Mouse (Mus musculus): Measurements from ENCODE around the gene Olig3. TPM values are rescaled to one million over a fixed set of nuclear protein-coding genes. Genes with fewer than 3 reads are reported as not detected.

Olig3 gene
- polyA plus RNA-seq, 1 experiment, result not detected

GRCm38 (mm10) chr10:19362861-19363260 lies 6.5 kb downstream of the Olig3 start:
- Histone ChIP-seq H3K27ac (ENCODE audit: insufficient read depth, low read length) (no peak overlapping the region), H3K9ac (ENCODE audit: low read depth, poor library complexity, severe bottlenecking) (no peak overlapping the region), H3K9me3 (replicated peaks; ENCODE audit: control insufficient read depth, insufficient read depth, low read length, poor library complexity, severe bottlenecking) (no peaks in the 10 kb centered on the region), H3K27me3 (ENCODE audit: control insufficient read depth, insufficient read depth, low read length, poor library complexity, severe bottlenecking) (peaks cover 12% of the 10 kb centered on the region), H3K4me3 (ENCODE audit: low read depth, low read length) (no peak overlapping the region), H3K4me1 (ENCODE audit: control insufficient read depth, insufficient read depth, low read length) (no peaks in the 10 kb centered on the region), H3K36me3 (ENCODE audit: control insufficient read depth, insufficient read depth, low read length, poor library complexity, severe bottlenecking) (no peaks in the 10 kb centered on the region)
- TF ChIP-seq POLR2A (IDR thresholded peaks at IDR 0.05; ENCODE audit: insufficient read depth, low read length), result no peak
- TF ChIP-seq EP300 (IDR thresholded peaks at IDR 0.05; ENCODE audit: insufficient read depth, low read depth, low read length), result no peak
- no peak for TF ChIP-seq CTCF (IDR thresholded peaks at IDR 0.05; ENCODE audit: low read depth, low read length)

- no peaks in the 10 kb centered on the region for H3K4me1 ChIP-seq (ENCODE audit: control insufficient read depth, insufficient read depth, low read length)
- TF ChIP-seq EP300 (IDR thresholded peaks at IDR 0.05; ENCODE audit: insufficient read depth, low read depth, low read length) (no peak), CTCF (IDR thresholded peaks at IDR 0.05; ENCODE audit: low read depth, low read length) (no peak), POLR2A (IDR thresholded peaks at IDR 0.05; ENCODE audit: insufficient read depth, low read length) (no peak)
- H3K9ac ChIP-seq (ENCODE audit: low read depth, poor library complexity, severe bottlenecking), result no peak overlapping the region
- H3K36me3 ChIP-seq (ENCODE audit: control insufficient read depth, insufficient read depth, low read length, poor library complexity, severe bottlenecking), result no peaks in the 10 kb centered on the region
- H3K27me3 ChIP-seq (ENCODE audit: control insufficient read depth, insufficient read depth, low read length, poor library complexity, severe bottlenecking), result peaks cover 12% of the 10 kb centered on the region
- no peak overlapping the region for H3K4me3 ChIP-seq (ENCODE audit: low read depth, low read length)
- H3K27ac ChIP-seq (ENCODE audit: insufficient read depth, low read length), result no peak overlapping the region
- no peaks in the 10 kb centered on the region for H3K9me3 ChIP-seq (replicated peaks; ENCODE audit: control insufficient read depth, insufficient read depth, low read length, poor library complexity, severe bottlenecking)
These were observed 7.0 kb downstream of the Olig3 start for GRCm38 (mm10) chr10:19363365-19363764.

GRCm38 (mm10) chr10:19369143-19369542 lies 12.8 kb downstream of the Olig3 start:
- H3K9ac ChIP-seq (ENCODE audit: low read depth, poor library complexity, severe bottlenecking), result no peak overlapping the region
- TF ChIP-seq POLR2A (IDR thresholded peaks at IDR 0.05; ENCODE audit: insufficient read depth, low read length), result no peak
- no peak for TF ChIP-seq EP300 (IDR thresholded peaks at IDR 0.05; ENCODE audit: insufficient read depth, low read depth, low read length)
- no peak for TF ChIP-seq CTCF (IDR thresholded peaks at IDR 0.05; ENCODE audit: low read depth, low read length)
- no peak overlapping the region for H3K4me3 ChIP-seq (ENCODE audit: low read depth, low read length)
- H3K9me3 ChIP-seq (replicated peaks; ENCODE audit: control insufficient read depth, insufficient read depth, low read length, poor library complexity, severe bottlenecking), result no peaks in the 10 kb centered on the region
- no peaks in the 10 kb centered on the region for H3K36me3 ChIP-seq (ENCODE audit: control insufficient read depth, insufficient read depth, low read length, poor library complexity, severe bottlenecking)
- H3K27ac ChIP-seq (ENCODE audit: insufficient read depth, low read length), result no peak overlapping the region
- no peaks in the 10 kb centered on the region for H3K27me3 ChIP-seq (ENCODE audit: control insufficient read depth, insufficient read depth, low read length, poor library complexity, severe bottlenecking)
- H3K4me1 ChIP-seq (ENCODE audit: control insufficient read depth, insufficient read depth, low read length), result no peaks in the 10 kb centered on the region

- H3K27ac ChIP-seq (ENCODE audit: insufficient read depth, low read length), result no peak overlapping the region
- no peaks in the 10 kb centered on the region for H3K9me3 ChIP-seq (replicated peaks; ENCODE audit: control insufficient read depth, insufficient read depth, low read length, poor library complexity, severe bottlenecking)
- TF ChIP-seq EP300 (IDR thresholded peaks at IDR 0.05; ENCODE audit: insufficient read depth, low read depth, low read length), result 0 out of 2 replicates have a peak, but pooled peaks have one; percentile 9
- no peak for TF ChIP-seq POLR2A (IDR thresholded peaks at IDR 0.05; ENCODE audit: insufficient read depth, low read length)
- TF ChIP-seq CTCF (IDR thresholded peaks at IDR 0.05; ENCODE audit: low read depth, low read length), result no peak
- H3K36me3 ChIP-seq (ENCODE audit: control insufficient read depth, insufficient read depth, low read length, poor library complexity, severe bottlenecking), result no peaks in the 10 kb centered on the region
- no peak overlapping the region for H3K4me3 ChIP-seq (ENCODE audit: low read depth, low read length)
- H3K4me1 ChIP-seq (ENCODE audit: control insufficient read depth, insufficient read depth, low read length), result no peaks in the 10 kb centered on the region
- H3K9ac ChIP-seq (ENCODE audit: low read depth, poor library complexity, severe bottlenecking), result no peak overlapping the region
- no peaks in the 10 kb centered on the region for H3K27me3 ChIP-seq (ENCODE audit: control insufficient read depth, insufficient read depth, low read length, poor library complexity, severe bottlenecking)
These were observed 13.8 kb downstream of the Olig3 start for GRCm38 (mm10) chr10:19370146-19370545.

DNA sequence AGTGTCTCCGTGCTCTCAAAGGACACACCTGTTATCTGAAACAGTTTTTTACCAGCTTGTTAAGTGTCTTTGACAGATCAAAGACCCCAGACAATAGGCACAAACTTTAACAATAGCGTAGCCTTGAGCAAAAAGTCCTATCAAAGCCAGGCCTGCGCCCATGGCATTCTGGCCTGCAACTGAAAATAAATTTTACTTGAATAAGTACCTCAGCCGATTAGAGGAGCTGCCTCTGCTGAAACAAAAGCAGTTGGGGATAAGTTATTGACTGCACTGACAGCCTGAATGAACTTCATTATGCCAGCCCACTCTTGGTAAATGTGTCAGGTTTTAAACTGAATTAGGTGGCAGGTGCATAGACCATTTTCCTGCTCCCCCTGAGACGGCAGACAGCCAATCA lies 15.9 kb downstream of the Olig3 start:
- no peaks in the 10 kb centered on the region for H3K4me1 ChIP-seq (ENCODE audit: control insufficient read depth, insufficient read depth, low read length)
- no peaks in the 10 kb centered on the region for H3K36me3 ChIP-seq (ENCODE audit: control insufficient read depth, insufficient read depth, low read length, poor library complexity, severe bottlenecking)
- H3K27ac ChIP-seq (ENCODE audit: insufficient read depth, low read length), result no peak overlapping the region
- no peaks in the 10 kb centered on the region for H3K27me3 ChIP-seq (ENCODE audit: control insufficient read depth, insufficient read depth, low read length, poor library complexity, severe bottlenecking)
- no peak overlapping the region for H3K9ac ChIP-seq (ENCODE audit: low read depth, poor library complexity, severe bottlenecking)
- no peak overlapping the region for H3K4me3 ChIP-seq (ENCODE audit: low read depth, low read length)
- TF ChIP-seq CTCF (IDR thresholded peaks at IDR 0.05; ENCODE audit: low read depth, low read length) (no peak), POLR2A (IDR thresholded peaks at IDR 0.05; ENCODE audit: insufficient read depth, low read length) (no peak), EP300 (IDR thresholded peaks at IDR 0.05; ENCODE audit: insufficient read depth, low read depth, low read length) (no peak)
- no peaks in the 10 kb centered on the region for H3K9me3 ChIP-seq (replicated peaks; ENCODE audit: control insufficient read depth, insufficient read depth, low read length, poor library complexity, severe bottlenecking)

DNA sequence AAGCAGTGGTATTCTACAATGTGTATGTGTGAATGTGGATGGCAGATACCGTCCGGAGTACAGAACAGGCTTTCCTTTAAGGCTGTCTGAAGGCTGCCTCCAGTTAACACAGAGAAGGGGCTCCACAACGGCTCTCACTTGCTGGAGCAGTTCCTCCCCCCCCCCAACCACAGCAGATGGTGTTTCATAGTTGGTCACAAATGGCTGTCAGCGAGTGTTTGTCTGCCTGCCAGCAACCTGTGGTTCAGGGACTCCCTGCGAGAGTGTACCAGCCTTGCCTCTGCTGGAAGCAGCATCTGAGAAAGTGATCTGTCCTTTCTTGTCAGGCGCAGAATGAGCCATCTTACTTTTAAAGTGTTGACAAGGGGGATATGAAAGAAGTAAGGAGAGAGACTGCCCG lies 17.5 kb downstream of the Olig3 start:
- H3K9me3 ChIP-seq (replicated peaks; ENCODE audit: control insufficient read depth, insufficient read depth, low read length, poor library complexity, severe bottlenecking), result no peaks in the 10 kb centered on the region
- no peak overlapping the region for H3K4me3 ChIP-seq (ENCODE audit: low read depth, low read length)
- H3K27ac ChIP-seq (ENCODE audit: insufficient read depth, low read length), result no peak overlapping the region
- H3K36me3 ChIP-seq (ENCODE audit: control insufficient read depth, insufficient read depth, low read length, poor library complexity, severe bottlenecking), result no peaks in the 10 kb centered on the region
- H3K9ac ChIP-seq (ENCODE audit: low read depth, poor library complexity, severe bottlenecking), result no peak overlapping the region
- H3K4me1 ChIP-seq (ENCODE audit: control insufficient read depth, insufficient read depth, low read length), result no peaks in the 10 kb centered on the region
- TF ChIP-seq POLR2A (IDR thresholded peaks at IDR 0.05; ENCODE audit: insufficient read depth, low read length), result no peak
- TF ChIP-seq EP300 (IDR thresholded peaks at IDR 0.05; ENCODE audit: insufficient read depth, low read depth, low read length), result no peak
- H3K27me3 ChIP-seq (ENCODE audit: control insufficient read depth, insufficient read depth, low read length, poor library complexity, severe bottlenecking), result no peaks in the 10 kb centered on the region
